Comparison of ENCODE assay signal across 12 mouse cellular contexts in the genomic region with DNA sequence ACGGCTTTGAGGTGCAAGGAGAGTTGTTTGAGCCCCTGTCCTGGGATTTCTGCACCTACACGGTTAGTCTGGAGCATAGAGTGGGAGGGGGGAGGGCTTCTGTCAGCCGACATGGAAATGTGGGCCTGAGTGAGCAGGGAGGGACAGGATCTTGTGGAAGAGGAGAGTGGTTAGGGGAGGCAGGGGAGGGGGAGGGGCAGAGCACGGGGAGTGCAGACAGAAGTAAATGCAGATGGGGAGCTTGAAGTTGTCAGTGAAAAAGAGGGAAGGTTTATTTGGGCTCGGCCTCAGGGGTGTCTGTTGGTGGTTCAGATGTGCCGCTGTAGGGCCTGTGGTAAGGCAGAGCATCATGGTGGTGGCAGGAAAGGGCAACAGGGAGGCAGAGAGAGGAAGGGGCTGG. TPM values are rescaled to one million over a fixed set of nuclear protein-coding genes. Genes with fewer than 3 reads are reported as not detected.
A peak's percentile ranks its signal among the peaks of the same experiment; 100 is the strongest.
DNase-seq lines count a peak whose midpoint lies in the region; ATAC-seq and TF ChIP-seq lines count a peak whose summit lies in the region.
"Had no signal": no experiment of that assay in that cellular context is flagged by ENCODE, and none has a peak within 500 bp of the region (broad histone marks: within the 10 kb centered on the region; RNA-seq: fewer than 3 reads in every experiment).

No protein-coding gene starts in this region.

- no peaks in the 10 kb centered on the region for H3K9me3 ChIP-seq in forebrain, embryonic 10.5 days
- no peaks in the 10 kb centered on the region for H3K9me3 ChIP-seq in forebrain, embryonic 12.5 days
- H3K9me3 ChIP-seq in kidney, embryonic 16.5 days (ENCODE audit: low read length) = no peaks in the 10 kb centered on the region
- H3K9me3 ChIP-seq in limb, embryonic 12.5 days = no peaks in the 10 kb centered on the region
- H3K9me3 ChIP-seq: embryonic facial prominence, embryonic 13.5 days; neural tube, embryonic 12.5 days had no signal

- WGBS in forebrain, embryonic 10.5 days = 25% methylated on average over 6 of the region's 6 CpGs
- 26% methylated on average over 6 of the region's 6 CpGs for WGBS in forebrain, embryonic 12.5 days
- WGBS in kidney, embryonic 16.5 days = 29% methylated on average over 6 of the region's 6 CpGs
- 50% methylated on average over 6 of the region's 6 CpGs for WGBS in bone marrow, adult 2 months
- 12% methylated on average over 6 of the region's 6 CpGs for WGBS in limb, embryonic 12.5 days

- H3K4me3 ChIP-seq in forebrain, embryonic 10.5 days = no peak overlapping the region
- no peak overlapping the region for H3K4me3 ChIP-seq in forebrain, embryonic 12.5 days (replicated peaks)
- no peak overlapping the region for H3K4me3 ChIP-seq in kidney, embryonic 16.5 days (ENCODE audit: low read length)
- no peak overlapping the region for H3K4me3 ChIP-seq in bone marrow, adult 2 months (replicated peaks; ENCODE audit: control insufficient read depth, low read depth, low read length)
- H3K4me3 ChIP-seq in limb, embryonic 12.5 days (replicated peaks) = no peak overlapping the region
- H3K4me3 ChIP-seq: embryonic facial prominence, embryonic 13.5 days; neural tube, embryonic 12.5 days had no signal

- no peaks in the 10 kb centered on the region for H3K27me3 ChIP-seq in forebrain, embryonic 10.5 days (ENCODE audit: poor library complexity, severe bottlenecking)
- H3K27me3 ChIP-seq in forebrain, embryonic 12.5 days = no peaks in the 10 kb centered on the region
- no peaks in the 10 kb centered on the region for H3K27me3 ChIP-seq in kidney, embryonic 16.5 days (ENCODE audit: insufficient read depth, low read length)
- H3K27me3 ChIP-seq in limb, embryonic 12.5 days = no peaks in the 10 kb centered on the region
- H3K27me3 ChIP-seq: embryonic facial prominence, embryonic 13.5 days; neural tube, embryonic 12.5 days had no signal

- TF ChIP-seq POLR2A in bone marrow, adult 2 months (IDR thresholded peaks at IDR 0.05; ENCODE audit: borderline replicate concordance, control insufficient read depth, low read depth, low read length) = no peak

- no peak for DNase-seq in forebrain, embryonic 10.5 days (ENCODE audit: extremely low spot score, low spot score)
- no peak for DNase-seq in kidney, postnatal 14 days
- no peak for DNase-seq in adrenal gland, postnatal 14 days
- DNase-seq in cerebellum, adult 8-10 months = no peak
- DNase-seq: kidney, adult 8-10 months had no signal

- no peak for ATAC-seq in forebrain, embryonic 12.5 days (ENCODE audit: low FRiP score)
- peak; percentile 32; the same call in 1 of the 2 replicates for ATAC-seq in kidney, embryonic 16.5 days (ENCODE audit: low FRiP score, low TSS enrichment)
- ATAC-seq in limb, embryonic 12.5 days (ENCODE audit: insufficient number of reproducible peaks, insufficient read depth, low FRiP score, low TSS enrichment, low read depth) = no peak

- no peak for TF ChIP-seq CTCF in bone marrow, adult 2 months (IDR thresholded peaks at IDR 0.05; ENCODE audit: control insufficient read depth, insufficient read depth, low read length)

- H3K4me2 ChIP-seq in forebrain, embryonic 12.5 days = no peak overlapping the region
- no peak overlapping the region for H3K4me2 ChIP-seq in kidney, embryonic 16.5 days (replicated peaks; ENCODE audit: low read depth, low read length)
- H3K4me2 ChIP-seq in limb, embryonic 12.5 days = no peak overlapping the region
- H3K4me2 ChIP-seq: embryonic facial prominence, embryonic 13.5 days; neural tube, embryonic 12.5 days had no signal

- H3K4me1 ChIP-seq in forebrain, embryonic 10.5 days = peaks cover 13% of the 10 kb centered on the region
- peaks cover 9% of the 10 kb centered on the region; the same call in 1 of the 2 replicates for H3K4me1 ChIP-seq in forebrain, embryonic 12.5 days
- peaks cover 9% of the 10 kb centered on the region for H3K4me1 ChIP-seq in kidney, embryonic 16.5 days (ENCODE audit: insufficient read depth, low read length)
- H3K4me1 ChIP-seq in bone marrow, adult 2 months (ENCODE audit: control insufficient read depth, insufficient read depth, low read length) = peaks cover 7% of the 10 kb centered on the region
- peaks cover 23% of the 10 kb centered on the region for H3K4me1 ChIP-seq in limb, embryonic 12.5 days (replicated peaks)

- H3K27ac ChIP-seq in forebrain, embryonic 10.5 days = peak overlapping the region; percentile 21; the same call in 1 of the 2 replicates
- no peak overlapping the region for H3K27ac ChIP-seq in forebrain, embryonic 12.5 days
- H3K27ac ChIP-seq in kidney, embryonic 16.5 days (ENCODE audit: low read length) = peak overlapping the region; percentile 9; the same call in 1 of the 2 replicates
- H3K27ac ChIP-seq in bone marrow, adult 2 months (ENCODE audit: control insufficient read depth, insufficient read depth, low read depth, low read length, poor library complexity) = peak overlapping the region; percentile 64
- peak overlapping the region; percentile 70; the same call in 1 of the 2 replicates for H3K27ac ChIP-seq in limb, embryonic 12.5 days
- H3K27ac ChIP-seq: embryonic facial prominence, embryonic 13.5 days; neural tube, embryonic 12.5 days had no signal

- peaks cover 47% of the 10 kb centered on the region for H3K36me3 ChIP-seq in forebrain, embryonic 10.5 days (replicated peaks)
- peaks cover 40% of the 10 kb centered on the region for H3K36me3 ChIP-seq in forebrain, embryonic 12.5 days (replicated peaks)
- peaks cover 36% of the 10 kb centered on the region for H3K36me3 ChIP-seq in kidney, embryonic 16.5 days (ENCODE audit: insufficient read depth, low read length)
- peaks cover 45% of the 10 kb centered on the region for H3K36me3 ChIP-seq in limb, embryonic 12.5 days

- H3K9ac ChIP-seq in forebrain, embryonic 12.5 days = no peak overlapping the region
- H3K9ac ChIP-seq in kidney, embryonic 16.5 days (replicated peaks; ENCODE audit: low read length) = no peak overlapping the region
- H3K9ac ChIP-seq in limb, embryonic 12.5 days (replicated peaks) = no peak overlapping the region
- H3K9ac ChIP-seq: embryonic facial prominence, embryonic 13.5 days; neural tube, embryonic 12.5 days had no signal

RNA-seq across cellular contexts. Expression of a gene that starts 22.6 kb away (rescaled TPM):
- 17.4 and 19.7 TPM in 2 replicates for polyA plus RNA-seq in forebrain, embryonic 10.5 days (2016; fragmentation: Nextera tagmentation; extraction: Ambion mirVana)
- polyA plus RNA-seq in forebrain, embryonic 12.5 days (2016; fragmentation: Nextera tagmentation; extraction: Ambion mirVana) = 20.8 and 22.0 TPM in 2 replicates
- polyA plus RNA-seq in kidney, embryonic 16.5 days (2015; fragmentation: Nextera tagmentation; extraction: Ambion mirVana) = 29.6 and 33.1 TPM in 2 replicates
- polyA plus RNA-seq in bone marrow, adult 2 months (2011; ENCODE audit: insufficient read depth, insufficient read length, low replicate concordance, missing spikeins) = 24.1 and 26.5 TPM in 2 replicates
- polyA plus RNA-seq in limb, embryonic 12.5 days (2016; fragmentation: Nextera tagmentation; extraction: Ambion mirVana) = 20.5 and 22.7 TPM in 2 replicates
- 36.7 and 42.7 TPM in 2 replicates for total RNA-seq in adrenal gland, postnatal 14 days (2021)

RNA-seq across cellular contexts. Expression of a gene that starts 44.9 kb away (rescaled TPM):
- 1.2 and 1.4 TPM in 2 replicates for polyA plus RNA-seq in forebrain, embryonic 10.5 days (2016; fragmentation: Nextera tagmentation; extraction: Ambion mirVana)
- polyA plus RNA-seq in forebrain, embryonic 12.5 days (2016; fragmentation: Nextera tagmentation; extraction: Ambion mirVana) = 1.5 and 2.4 TPM in 2 replicates
- polyA plus RNA-seq in kidney, embryonic 16.5 days (2015; fragmentation: Nextera tagmentation; extraction: Ambion mirVana) = 6.3 and 9.3 TPM in 2 replicates
- 0.80 TPM in 1 of 2 replicates, not detected in the other for polyA plus RNA-seq in bone marrow, adult 2 months (2011; ENCODE audit: insufficient read depth, insufficient read length, low replicate concordance, missing spikeins)
- 4.8 and 6.1 TPM in 2 replicates for polyA plus RNA-seq in limb, embryonic 12.5 days (2016; fragmentation: Nextera tagmentation; extraction: Ambion mirVana)
- total RNA-seq in adrenal gland, postnatal 14 days (2021) = 28.0 and 31.0 TPM in 2 replicates
- total RNA-seq: megakaryocyte, adult 5-6 weeks had no signal
